Mouse (Mus musculus): Measurements from ENCODE around the gene Irf4.

DNA sequence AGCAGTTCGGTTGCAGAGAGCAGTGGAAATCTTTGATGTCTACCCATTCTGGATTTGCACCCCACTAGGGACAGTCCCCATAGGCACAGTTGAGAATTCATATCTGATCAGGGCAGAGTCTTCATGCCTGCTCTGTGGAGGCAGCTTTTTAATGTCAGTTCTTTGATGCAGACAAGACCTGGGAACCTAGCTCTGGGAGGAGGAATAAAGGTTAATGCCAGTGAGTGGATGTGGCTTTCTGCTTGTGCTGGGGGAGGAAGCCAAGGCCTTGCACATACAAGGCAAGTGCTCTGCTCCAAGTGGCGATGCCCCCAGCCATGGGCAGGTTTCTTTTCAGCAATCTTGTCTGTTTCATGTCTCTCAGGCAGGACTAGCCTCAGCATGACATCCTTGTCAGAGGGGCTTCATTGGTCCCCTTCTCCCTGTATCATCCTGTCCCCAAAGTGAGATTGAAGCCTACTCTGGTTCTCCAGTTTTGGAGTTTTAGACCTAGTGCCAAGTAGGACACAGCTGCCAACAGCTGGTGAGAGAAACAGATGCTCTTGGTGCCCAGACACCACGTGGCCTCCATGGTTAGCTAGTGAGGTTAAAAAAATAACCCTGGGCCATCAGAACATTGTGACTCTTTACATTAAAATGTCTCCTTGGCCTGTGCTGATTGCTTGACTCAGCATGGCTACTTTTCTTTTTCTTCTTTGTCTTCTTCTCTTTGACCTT is 11.5 kb downstream of the Irf4 start:
- no peak for TF ChIP-seq CTCF (IDR thresholded peaks at IDR 0.05; ENCODE audit: extremely low read depth, insufficient read length, insufficient replicate concordance, low read depth, low read length)
- TF ChIP-seq POLR2A (IDR thresholded peaks at IDR 0.05; ENCODE audit: low read depth, low read length), result no peak

Measured in small intestine, adult 2 months (tissue).